Mouse (Mus musculus) liver, adult 2 months (tissue): Measurements from ENCODE around the gene Tmem206. TPM values are rescaled to one million over a fixed set of nuclear protein-coding genes. Genes with fewer than 3 reads are reported as not detected.

Experiments
- DNase-seq: peaks from one replicate; pipeline ENCODE4 v3.0.0-alpha.2; 2011; ENCODE audit warnings: low read depth, low spot score; ENCODE audit errors: extremely low read depth
- H3K27ac ChIP-seq: fragments of 200-500 bp; replicated peaks from 2 replicates; pipeline ENCODE4 v1.5.1; 2012; ENCODE audit warnings: low read depth, mild to moderate bottlenecking, control low read depth, inconsistent platforms, low read length; ENCODE audit not compliant: insufficient read depth
- H3K27me3 ChIP-seq: fragments of 200-500 bp; 2 replicates; pipeline ENCODE4 v1.6.1; 2012; ENCODE audit warnings: mild to moderate bottlenecking, moderate library complexity, low read length, inconsistent platforms; ENCODE audit not compliant: control insufficient read depth, insufficient read depth
- H3K36me3 ChIP-seq: fragments of 200-500 bp; 2 replicates; pipeline ENCODE4 v1.6.1; 2012; ENCODE audit warnings: low read length, inconsistent platforms; ENCODE audit not compliant: control insufficient read depth, insufficient read depth
- H3K4me1 ChIP-seq: fragments of 200-500 bp; 2 replicates; pipeline ENCODE4 v1.6.1; 2011; ENCODE audit warnings: low read length; ENCODE audit not compliant: control insufficient read depth, insufficient read depth
- H3K4me3 ChIP-seq: fragments of 200-500 bp; 2 replicates; pipeline ENCODE4 v1.5.1; 2011; ENCODE audit warnings: low read depth, mild to moderate bottlenecking, control low read depth, low read length, moderate library complexity; ENCODE audit not compliant: insufficient read depth
- H3K79me2 ChIP-seq: fragments of 200-500 bp; 2 replicates; pipeline ENCODE4 v1.6.1; 2012; ENCODE audit warnings: inconsistent platforms, mild to moderate bottlenecking, low read length, moderate library complexity; ENCODE audit not compliant: control insufficient read depth, insufficient read depth
- H3K9ac ChIP-seq: fragments of 200-500 bp; 2 replicates; pipeline ENCODE4 v1.6.1; 2012; ENCODE audit warnings: low read depth, mild to moderate bottlenecking, control low read depth, inconsistent platforms, low read length
- CTCF ChIP-seq: fragments of 200-500 bp; IDR thresholded peaks from 2 replicates; pipeline ENCODE4 v1.5.1; 2011; ENCODE audit warnings: low read depth, low read length, control low read depth
- POLR2A ChIP-seq: fragments of 200-500 bp; IDR thresholded peaks from 2 replicates; pipeline ENCODE4 v1.6.1; 2011; ENCODE audit warnings: low read length, control low read depth; ENCODE audit not compliant: insufficient read depth; ENCODE audit errors: extremely low read depth
- WGBS: fragments of 180-500 bp; shearing (Covaris S2); methylation state at CpG from one replicate; pipeline ENCODE4 v1.1.7; 2018; 5-methylcytosine and 5-hydroxymethylcytosine counted together
- polyA plus RNA-seq: library from polyadenylated mRNA; depleted of rRNA; stranded (reverse); fragments of >200 nt; gene quantifications from 2 replicates; pipeline ENCODE4 v1.2.3, GENCODE M21; 2012
- total RNA-seq: library from RNA; depleted of rRNA; stranded (reverse); fragments of >200 nt; gene quantifications from 2 replicates; pipeline ENCODE4 v1.2.3, GENCODE M21; 2014

Tmem206 gene
- total and polyA plus RNA-seq, 2 experiments = 1.0 to 1.5 TPM

- Histone ChIP-seq H3K36me3 (no peaks in the 10 kb centered on the region), H3K9ac (no peak overlapping the region), H3K4me1 (no peaks in the 10 kb centered on the region), H3K4me3 (no peak overlapping the region), H3K27me3 (no peaks in the 10 kb centered on the region), H3K79me2 (no peaks in the 10 kb centered on the region), H3K27ac (no peak overlapping the region)
- no peak for TF ChIP-seq POLR2A
- no peak for TF ChIP-seq CTCF
- WGBS = 89% methylated on average over 13 of the region's 13 CpGs
- DNase-seq = no peak
These were observed 42.3 kb upstream of the Tmem206 start for GRCm38 (mm10) chr1:191283110-191284040.

DNA sequence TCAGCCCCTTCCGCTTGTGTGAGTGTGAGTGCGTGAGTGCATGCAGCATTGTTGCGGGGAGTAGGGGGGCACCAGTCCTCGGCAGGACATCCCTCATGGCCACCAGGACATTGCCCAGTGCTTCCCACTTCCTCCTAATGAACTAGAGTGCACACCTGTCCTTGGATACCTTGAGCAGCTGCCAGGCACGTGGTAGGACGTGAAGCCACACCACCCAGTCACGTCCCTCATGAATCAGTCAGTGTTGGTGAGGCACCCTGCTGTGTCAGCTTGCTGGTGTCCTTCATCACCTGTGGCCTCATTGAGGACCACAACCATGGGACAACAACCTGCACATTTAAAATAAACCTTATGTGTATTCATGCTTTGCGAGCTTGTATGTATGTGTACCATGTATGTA is 41.2 kb upstream of the Tmem206 start:
- no peak overlapping the region for H3K27ac ChIP-seq
- no peaks in the 10 kb centered on the region for H3K79me2 ChIP-seq
- WGBS = 94% methylated on average over 8 of the region's 8 CpGs
- no peak for DNase-seq
- H3K4me3 ChIP-seq = no peak overlapping the region
- H3K4me1 ChIP-seq = no peaks in the 10 kb centered on the region
- H3K36me3 ChIP-seq = no peaks in the 10 kb centered on the region
- H3K9ac ChIP-seq = no peak overlapping the region
- TF ChIP-seq CTCF (no peak), POLR2A (no peak)
- no peaks in the 10 kb centered on the region for H3K27me3 ChIP-seq

GRCm38 (mm10) chr1:191288762-191289161 is 37.0 kb upstream of the Tmem206 start:
- Histone ChIP-seq H3K36me3 (no peaks in the 10 kb centered on the region), H3K4me1 (no peaks in the 10 kb centered on the region), H3K9ac (no peak overlapping the region), H3K4me3 (no peak overlapping the region), H3K27me3 (no peaks in the 10 kb centered on the region), H3K79me2 (no peaks in the 10 kb centered on the region), H3K27ac (no peak overlapping the region)
- TF ChIP-seq POLR2A (no peak), CTCF (peak; percentile 85)
- DNase-seq = peak; percentile 67
- WGBS = 40% methylated on average over 8 of the region's 8 CpGs

- no peaks in the 10 kb centered on the region for H3K36me3 ChIP-seq
- H3K27ac ChIP-seq = no peak overlapping the region
- H3K27me3 ChIP-seq = no peaks in the 10 kb centered on the region
- H3K4me1 ChIP-seq = no peaks in the 10 kb centered on the region
- DNase-seq = no peak
- H3K9ac ChIP-seq = no peak overlapping the region
- H3K4me3 ChIP-seq = no peak overlapping the region
- WGBS = 87% methylated on average over 5 of the region's 5 CpGs
- TF ChIP-seq CTCF (no peak), POLR2A (no peak)
- H3K79me2 ChIP-seq = no peaks in the 10 kb centered on the region
These were observed 33.4 kb upstream of the Tmem206 start for GRCm38 (mm10) chr1:191292348-191292747.

DNA sequence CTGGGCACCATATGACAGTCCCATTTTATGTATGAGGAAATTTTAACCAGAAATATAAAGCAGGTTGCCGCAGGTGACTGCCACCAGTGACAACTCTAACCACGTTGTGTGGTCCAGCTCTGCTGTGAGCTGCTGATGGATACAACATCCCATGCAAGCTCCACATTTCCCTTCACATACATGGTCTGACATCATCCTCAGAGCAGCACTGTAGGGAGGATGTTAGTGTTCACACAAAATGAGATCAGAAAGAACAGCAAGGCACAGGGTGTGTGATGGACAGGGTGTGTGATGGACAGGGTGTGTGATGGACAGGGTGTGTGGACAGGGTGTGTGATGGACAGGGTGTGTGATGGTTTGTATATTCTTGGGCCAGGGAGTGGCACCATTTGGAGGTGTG is 32.7 kb upstream of the Tmem206 start:
- no peak for TF ChIP-seq POLR2A
- no peak for TF ChIP-seq CTCF
- Histone ChIP-seq H3K4me3 (no peak overlapping the region), H3K27me3 (no peaks in the 10 kb centered on the region)

GRCm38 (mm10) chr1:191293996-191294795 is 31.5 kb upstream of the Tmem206 start:
- Histone ChIP-seq H3K27ac (no peak overlapping the region), H3K79me2 (no peaks in the 10 kb centered on the region), H3K36me3 (no peaks in the 10 kb centered on the region), H3K4me3 (no peak overlapping the region), H3K27me3 (no peaks in the 10 kb centered on the region), H3K4me1 (no peaks in the 10 kb centered on the region), H3K9ac (no peak overlapping the region)
- DNase-seq = no peak
- TF ChIP-seq POLR2A (no peak), CTCF (no peak)
- WGBS = 76% methylated on average over 9 of the region's 9 CpGs

More for the DNA sequence above, 32.7 kb upstream of the Tmem206 start:
- Histone ChIP-seq H3K27ac (no peak overlapping the region), H3K79me2 (no peaks in the 10 kb centered on the region), H3K9ac (no peak overlapping the region), H3K4me1 (no peaks in the 10 kb centered on the region), H3K36me3 (no peaks in the 10 kb centered on the region)
- WGBS = 85% methylated on average over 2 of the region's 2 CpGs
- DNase-seq = no peak
